Mouse (Mus musculus) spleen, postnatal 10 days (tissue): ENCODE measurements around the gene Tmem220.
A peak's percentile ranks its signal among the peaks of the same experiment; 100 is the strongest.

Experiments used
- DNase-seq, 2 experiments: peaks; one replicate each; pipeline ENCODE4 v3.0.0; 2021 to 2022; ENCODE audit warnings: low spot score in 2 of 2

Gene Tmem220

DNA sequence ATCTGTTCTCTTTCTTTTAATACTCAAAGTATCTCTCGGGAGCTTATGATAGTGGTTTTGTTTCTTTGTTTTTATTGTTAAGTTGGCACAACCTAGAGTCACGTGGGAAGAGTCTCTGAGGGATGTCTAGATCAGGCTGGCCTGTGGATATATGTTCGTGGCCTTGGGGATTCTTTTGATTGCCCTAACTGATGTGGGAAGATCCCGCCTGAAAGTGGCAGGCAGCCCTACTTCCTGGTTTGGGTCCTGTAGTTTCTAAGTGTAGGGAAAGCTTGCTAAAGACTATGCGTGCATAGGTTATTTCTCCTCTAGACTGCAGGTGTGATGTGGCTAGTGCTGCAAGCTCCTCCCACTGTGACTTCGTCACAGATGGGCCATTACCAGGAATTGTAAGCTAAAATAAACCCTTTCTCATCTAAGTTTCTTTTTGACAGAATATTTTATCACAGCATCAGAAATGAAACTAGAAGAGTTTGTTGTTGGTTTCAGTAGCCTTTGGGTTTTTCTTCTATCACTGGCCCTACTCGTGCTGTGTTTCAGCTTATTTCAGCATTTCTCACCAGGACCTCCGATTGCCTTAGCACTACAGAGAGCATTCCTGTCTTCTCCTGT is 29.9 kb downstream of the Tmem220 start:
- no peak for DNase-seq

DNA sequence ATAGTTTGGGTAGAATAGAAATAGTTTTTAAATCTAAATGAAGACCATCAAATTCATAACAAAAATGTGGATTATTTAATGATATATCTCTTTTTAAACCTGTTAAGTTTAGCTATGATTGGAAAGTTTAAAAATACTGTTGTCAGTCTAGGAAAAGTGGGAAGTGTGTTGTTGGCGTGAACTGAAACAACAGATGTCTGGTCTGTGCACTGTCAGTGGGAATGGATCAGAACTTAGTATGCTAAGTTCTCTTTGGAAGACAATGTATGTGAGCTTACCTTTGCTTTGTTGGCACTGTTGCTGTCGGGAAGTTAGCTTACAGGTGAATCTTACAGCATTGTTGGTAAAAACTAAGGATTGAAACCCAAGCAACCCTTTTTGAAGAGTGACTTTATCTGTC is 36.4 kb downstream of the Tmem220 start:
- DNase-seq = no peak

DNA sequence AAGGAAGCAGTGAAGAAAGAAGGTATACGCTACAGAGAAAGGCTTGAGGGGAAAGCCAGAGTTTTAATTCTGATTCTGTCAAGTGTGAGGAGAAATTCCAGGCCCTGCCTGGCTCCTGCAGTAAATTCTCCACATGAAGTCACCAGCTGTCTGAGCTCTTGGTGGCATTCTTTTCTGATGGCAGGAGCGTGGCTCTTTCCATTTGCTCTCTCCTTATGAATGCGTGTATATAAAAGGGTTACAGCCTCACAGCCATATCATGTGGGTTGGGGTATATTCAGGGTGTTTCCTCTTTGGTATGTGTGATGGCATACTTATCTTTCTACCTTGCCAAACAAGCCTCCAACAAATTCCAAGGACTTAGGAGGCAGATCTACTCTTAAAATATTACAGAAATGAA is 37.8 kb downstream of the Tmem220 start:
- no peak for DNase-seq

DNA sequence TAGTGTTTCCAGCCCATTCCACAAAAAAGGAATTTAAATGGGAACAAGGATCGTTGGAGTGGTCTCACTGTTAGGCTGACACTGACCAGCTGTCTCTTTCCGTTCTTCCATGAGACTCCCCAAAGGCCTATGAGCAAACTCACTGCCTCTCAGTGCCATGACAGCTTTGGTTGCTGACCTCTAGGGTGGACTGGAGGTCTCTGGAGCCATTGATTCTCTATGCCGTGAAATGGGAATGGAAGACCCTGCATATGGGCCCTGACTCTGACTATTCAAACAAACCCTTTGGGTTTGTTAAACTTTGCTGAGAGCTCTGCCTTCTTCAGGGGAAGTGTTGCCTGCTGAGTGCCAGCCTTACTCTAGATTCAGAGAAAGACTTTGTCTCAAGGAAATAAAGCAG is 42.8 kb downstream of the Tmem220 start:
- DNase-seq = no peak

DNA sequence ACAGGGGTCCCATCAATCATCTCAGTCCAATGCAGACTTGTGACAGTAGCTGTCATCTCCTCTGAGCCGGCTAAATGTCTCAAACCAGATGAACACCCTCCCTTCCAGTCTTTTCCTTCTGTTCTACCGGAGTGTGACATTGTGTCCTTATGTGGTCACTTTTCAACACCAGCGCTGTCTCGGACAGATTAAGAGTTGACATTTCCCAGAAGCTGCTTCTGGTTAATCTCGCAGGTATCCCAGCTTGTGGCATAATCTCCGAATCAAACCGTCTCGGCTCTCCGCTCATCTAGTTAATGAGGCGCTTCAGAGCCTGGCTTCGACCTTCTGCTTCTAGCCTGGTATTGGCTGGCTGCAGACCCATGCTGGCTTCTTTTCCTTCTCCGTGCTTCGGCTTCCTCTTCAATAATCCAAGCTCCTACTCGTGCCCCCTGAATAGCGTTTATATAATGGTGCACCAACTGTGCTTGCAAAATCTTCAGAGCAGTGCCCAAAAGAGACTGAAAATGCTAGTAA is 47.7 kb downstream of the Tmem220 start:
- DNase-seq = no peak

DNA sequence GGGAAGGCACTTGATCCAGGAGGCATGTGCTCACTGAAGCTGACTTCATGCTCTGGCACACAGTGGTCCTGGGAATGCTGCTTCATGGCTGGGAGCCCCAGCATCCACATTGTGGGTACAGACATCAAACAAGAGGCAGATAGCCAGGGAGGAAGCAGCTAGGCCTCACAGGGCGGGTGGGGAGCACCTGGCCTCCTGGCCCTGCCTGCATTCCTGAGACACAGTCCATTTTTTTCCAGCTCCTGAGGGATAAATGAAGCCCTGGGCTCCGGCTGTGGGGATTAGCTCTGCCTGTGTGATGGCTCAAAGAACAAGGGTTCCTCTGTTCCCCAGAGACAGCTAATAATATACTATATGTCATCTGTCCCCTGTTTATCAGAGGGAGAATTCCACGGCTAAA is 50.1 kb downstream of the Tmem220 start:
- no peak for DNase-seq

DNA sequence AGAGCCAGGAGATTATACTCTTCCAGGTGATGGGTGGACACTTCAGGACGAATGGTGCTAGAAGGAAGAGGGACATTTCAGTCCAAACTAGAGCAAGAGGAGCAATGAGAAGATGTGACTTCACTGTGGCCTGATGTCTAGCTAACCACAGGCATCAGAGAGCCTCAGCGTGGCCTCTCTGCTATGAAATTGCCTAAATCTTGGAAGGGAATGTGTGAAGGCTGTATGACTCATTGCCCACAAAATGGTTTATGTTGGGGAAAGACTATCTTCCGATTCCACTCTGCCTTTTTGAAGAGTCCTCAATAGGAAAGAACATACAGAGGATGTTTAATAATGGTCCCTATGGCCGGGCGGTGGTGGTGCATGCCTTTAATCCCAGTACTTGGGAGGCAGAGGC is 51.8 kb downstream of the Tmem220 start:
- no peak for DNase-seq

DNA sequence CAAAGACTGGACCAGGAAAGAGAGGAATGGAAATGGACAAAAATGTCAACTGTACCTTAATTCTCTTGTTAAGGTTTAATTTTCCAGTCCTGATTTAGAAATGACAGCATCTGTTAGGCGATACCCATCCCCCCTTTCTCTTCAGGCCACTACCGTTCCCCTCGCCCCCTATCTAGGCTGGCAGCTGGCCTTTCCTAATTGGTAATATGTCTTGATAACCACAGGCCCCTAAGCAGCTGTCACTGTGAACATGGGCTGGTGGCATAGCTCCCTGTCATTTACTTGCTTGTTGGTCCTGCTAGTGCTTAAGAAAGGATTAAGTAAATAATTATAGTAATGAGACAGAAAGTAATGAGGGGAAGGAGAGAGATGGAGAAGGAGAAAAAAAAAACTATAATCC is 52.5 kb downstream of the Tmem220 start:
- no peak for DNase-seq

DNA sequence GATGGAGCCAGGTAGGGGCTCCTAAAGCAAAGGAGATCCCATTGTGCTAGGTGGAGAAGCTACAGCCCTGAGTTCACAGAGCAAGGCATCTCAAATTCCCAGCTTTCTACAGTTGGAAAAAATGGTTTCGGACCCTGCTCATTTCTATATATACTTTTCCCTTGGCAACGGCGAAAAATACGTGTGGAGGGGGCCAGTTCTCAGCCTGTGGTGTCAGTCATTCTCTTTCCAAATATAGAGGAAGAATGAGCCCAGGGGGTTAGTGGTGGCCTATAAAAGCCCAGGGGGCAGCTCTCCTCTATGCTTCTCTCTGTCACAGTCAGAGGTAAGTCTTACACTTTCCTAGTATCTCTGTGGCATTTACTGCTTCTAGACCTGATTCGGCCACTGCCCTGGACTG is 53.0 kb downstream of the Tmem220 start, which contains the start of gene Myh3:
Myh3 (plus strand) TSS at position 301 of the 400 bp plus-strand sequence.
- no peak for DNase-seq

DNA sequence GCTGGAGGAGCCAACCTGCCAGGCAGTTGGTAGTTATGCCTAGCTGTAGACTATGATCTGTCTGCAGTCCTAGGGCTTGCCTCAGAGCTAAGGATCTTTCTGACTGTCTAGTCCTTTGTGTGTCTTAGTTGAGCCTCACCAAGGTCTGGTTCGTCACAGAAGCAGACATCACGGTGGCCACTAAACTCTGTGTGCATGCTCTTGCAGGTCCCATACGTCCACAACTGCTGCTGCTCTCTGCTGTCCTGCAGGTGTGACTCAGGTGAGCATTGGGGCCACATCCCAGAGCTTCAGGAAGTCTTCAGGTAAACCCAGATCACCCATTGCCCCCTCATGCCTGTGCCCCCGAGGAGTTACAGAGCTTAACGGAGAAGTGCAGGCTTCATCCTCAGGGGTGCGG is 53.9 kb downstream of the Tmem220 start:
- DNase-seq = no peak

DNA sequence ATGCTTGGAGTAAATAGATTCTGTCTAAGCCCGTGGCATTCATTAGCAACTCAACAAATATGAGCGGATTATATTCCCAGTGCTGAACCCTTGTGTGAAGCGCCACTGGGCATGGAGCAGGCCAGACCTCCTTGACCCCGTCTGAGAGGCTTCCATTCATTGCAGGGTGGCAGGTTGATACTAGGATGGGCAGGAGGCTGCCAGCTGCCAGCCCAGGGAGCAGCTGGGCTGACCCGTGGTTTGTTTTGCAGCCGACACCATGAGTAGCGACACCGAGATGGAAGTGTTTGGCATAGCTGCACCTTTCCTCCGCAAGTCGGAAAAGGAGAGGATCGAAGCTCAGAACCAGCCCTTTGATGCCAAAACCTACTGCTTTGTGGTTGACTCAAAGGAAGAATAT is 54.8 kb downstream of the Tmem220 start:
- DNase-seq = no peak

DNA sequence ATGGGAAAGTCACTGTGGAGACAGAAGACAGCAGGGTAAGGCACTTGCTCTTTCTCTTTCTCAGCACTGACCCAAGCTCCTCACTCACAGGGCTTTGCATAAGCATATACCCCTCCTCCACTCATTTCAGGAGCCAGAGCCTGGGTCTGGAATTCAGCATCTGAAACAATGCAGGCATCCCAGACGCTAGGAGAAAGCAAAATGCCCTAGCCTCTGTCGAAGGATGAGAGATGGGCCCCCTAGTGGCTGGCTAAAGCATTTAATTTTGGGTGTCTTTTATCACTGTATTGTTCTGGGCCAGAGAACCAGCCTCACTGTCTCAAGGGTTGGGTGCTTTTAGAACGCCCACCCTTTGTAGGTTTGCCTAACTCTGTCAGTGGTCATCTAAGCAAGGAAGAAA is 55.2 kb downstream of the Tmem220 start:
- DNase-seq = peak; percentile 20 to 62

DNA sequence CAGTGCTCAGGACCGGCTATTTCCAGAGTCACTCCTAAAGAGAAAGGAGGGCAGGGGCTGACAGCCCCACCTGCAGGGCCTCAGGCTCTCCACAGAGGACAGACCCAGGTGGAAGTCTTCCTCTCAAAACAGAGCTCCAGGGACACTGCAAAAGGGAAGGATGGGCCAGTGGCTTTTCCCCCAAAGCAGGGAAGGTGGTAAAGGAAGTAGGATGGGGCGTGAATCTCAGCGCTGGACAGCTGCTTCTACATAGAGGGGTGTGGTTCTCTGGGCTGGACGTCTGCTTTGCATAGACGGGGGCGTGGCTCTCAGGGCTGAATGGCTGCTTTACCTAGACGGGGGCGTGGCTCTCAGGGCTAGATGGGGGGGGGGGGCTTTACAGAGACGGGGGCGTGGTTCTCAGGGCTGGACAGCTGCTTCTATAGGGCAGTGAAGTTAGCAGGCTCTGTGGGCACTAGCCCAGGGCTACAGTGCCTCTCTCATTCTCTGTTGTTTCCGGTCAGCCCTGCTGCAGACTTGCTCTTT is 56.2 kb downstream of the Tmem220 start:
- DNase-seq = no peak

DNA sequence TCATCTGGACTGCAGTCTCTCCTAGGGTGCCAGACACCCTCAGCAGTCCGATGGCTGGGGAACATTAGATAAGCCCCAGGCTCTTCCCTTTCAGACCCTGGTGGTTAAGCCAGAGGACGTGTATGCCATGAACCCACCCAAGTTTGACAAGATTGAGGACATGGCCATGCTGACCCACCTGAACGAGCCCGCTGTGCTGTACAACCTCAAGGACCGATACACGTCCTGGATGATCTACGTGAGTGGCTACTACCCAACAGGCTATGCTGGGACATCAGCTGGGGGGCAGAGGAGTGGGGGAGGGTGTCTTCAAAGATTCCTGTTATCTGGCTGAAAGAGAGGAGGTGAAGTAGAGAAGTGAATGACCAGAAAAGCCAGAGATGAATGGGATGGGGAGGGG is 57.2 kb downstream of the Tmem220 start:
- no peak for DNase-seq

DNA sequence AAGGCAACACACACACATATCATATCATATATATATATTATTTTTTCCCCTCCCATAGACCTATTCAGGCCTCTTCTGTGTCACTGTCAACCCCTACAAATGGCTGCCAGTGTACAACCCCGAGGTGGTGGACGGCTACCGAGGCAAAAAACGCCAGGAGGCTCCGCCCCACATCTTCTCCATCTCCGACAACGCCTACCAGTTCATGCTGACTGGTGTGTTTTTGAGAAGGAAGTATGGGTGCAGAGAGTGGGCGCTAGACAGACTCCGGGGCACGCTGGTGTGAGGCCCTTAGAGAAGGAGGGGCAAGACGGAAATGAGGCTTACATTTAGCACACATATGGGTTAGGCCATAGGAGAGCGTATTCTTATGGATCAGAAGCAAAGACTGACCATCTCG is 57.8 kb downstream of the Tmem220 start:
- no peak for DNase-seq

DNA sequence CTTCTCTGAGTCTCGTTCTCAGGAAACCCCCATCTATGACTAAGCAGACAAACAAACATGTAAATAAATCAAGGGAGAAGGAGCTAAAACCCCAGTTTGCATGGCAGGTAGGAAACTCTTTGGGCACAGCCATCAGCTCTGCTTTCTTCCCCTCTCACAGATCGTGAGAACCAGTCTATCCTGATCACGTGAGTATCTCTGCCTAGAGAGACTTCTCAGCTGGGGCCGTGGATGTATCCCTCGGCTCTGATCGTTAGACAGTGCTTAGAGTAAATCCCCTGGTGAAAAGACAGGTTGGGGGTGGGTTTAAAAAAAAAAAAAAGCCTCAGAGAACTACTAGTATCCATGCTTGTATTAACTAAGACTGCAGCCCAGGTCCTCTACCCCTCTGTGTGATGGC is 58.3 kb downstream of the Tmem220 start:
- no peak for DNase-seq

DNA sequence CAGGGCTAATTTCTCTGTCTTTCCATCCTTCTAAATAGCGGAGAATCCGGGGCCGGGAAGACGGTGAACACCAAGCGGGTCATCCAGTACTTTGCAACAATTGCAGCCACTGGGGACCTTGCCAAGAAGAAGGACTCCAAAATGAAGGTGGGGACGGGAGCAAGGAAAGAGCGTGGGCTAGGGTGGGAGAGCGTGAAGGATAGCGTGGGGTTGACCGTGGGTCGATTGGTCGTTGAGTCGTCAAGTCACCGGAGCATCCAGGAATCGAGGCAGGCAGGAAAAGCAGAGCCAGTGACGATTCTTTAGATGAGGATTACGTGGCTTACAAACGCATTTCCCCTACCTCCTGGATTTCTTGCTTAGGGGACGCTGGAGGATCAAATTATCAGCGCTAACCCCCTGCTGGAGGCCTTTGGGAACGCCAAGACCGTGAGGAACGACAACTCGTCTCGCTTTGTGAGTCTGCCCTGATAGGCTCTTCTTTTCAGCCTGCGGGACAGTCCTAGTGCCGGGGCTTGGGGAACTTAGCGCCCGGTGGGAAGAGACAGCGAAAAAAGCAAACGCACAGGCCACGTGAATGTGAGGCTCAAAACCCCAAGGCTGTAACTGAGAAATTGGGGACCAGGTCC is 58.9 kb downstream of the Tmem220 start:
- DNase-seq = no peak
